Mouse (Mus musculus) brain, adult 10 weeks (tissue): ENCODE results near the gene 1700001P01Rik. TPM values are rescaled to one million over a fixed set of nuclear protein-coding genes. Genes with fewer than 3 reads are reported as not detected.

Source experiments
- polyA plus RNA-seq: library from polyadenylated mRNA; stranded (reverse); fragments of 350-450 nt; fragmentation: Illumina TruSeq; extraction: RNeasy Lipid Tissue Mini Kit (QIAGEN cat#74804); gene quantifications from one replicate; pipeline ENCODE4 v1.2.3, GENCODE M21; 2015; ENCODE audit warnings: low read depth, low replicate concordance

1700001P01Rik gene
- 0.92 TPM for polyA plus RNA-seq

GRCm38 (mm10) chr11:97775808-97776496, at the start of gene 1700001P01Rik:
Gene 1700001P01Rik, minus strand, starts transcription at chr11:97775918.

GRCm38 (mm10) chr11:97798782-97799145, 23.0 kb upstream of the 1700001P01Rik start, which contains the start of gene Lasp1:
Gene Lasp1, plus strand, starts transcription at chr11:97799000.

GRCm38 (mm10) chr11:97781832-97782563, 6.3 kb upstream of the 1700001P01Rik start, which contains the start of gene Rpl23:
Gene Rpl23, minus strand, starts transcription at chr11:97782437.

GRCm38 (mm10) chr11:97766154-97766881, 9.4 kb downstream of the 1700001P01Rik start, which contains the start of gene Cwc25:
Gene Cwc25, minus strand, starts transcription at chr11:97766556.

GRCm38 (mm10) chr11:97744063-97744717, 31.5 kb downstream of the 1700001P01Rik start, which contains the start of gene Pip4k2b:
Gene Pip4k2b, minus strand, starts transcription at chr11:97744704.

Other genes with a start within 250 kb of the 1700001P01Rik start
- gene Srcin1, start 199.7 kb downstream of the 1700001P01Rik start, polyA plus RNA-seq, result 109 TPM
- gene Epop, start 146.2 kb downstream of the 1700001P01Rik start, polyA plus RNA-seq, result 46.9 TPM
- 50.7 TPM for gene Mllt6, start 112.5 kb downstream of the 1700001P01Rik start, polyA plus RNA-seq
- gene Cisd3, start 90.1 kb downstream of the 1700001P01Rik start, polyA plus RNA-seq, result 74.5 TPM
- 28.3 TPM for gene Pcgf2, start 75.4 kb downstream of the 1700001P01Rik start, polyA plus RNA-seq
- gene Psmb3, start 72.5 kb downstream of the 1700001P01Rik start, polyA plus RNA-seq, result 222 TPM
- 77.9 TPM for gene Pip4k2b, start 31.2 kb downstream of the 1700001P01Rik start, polyA plus RNA-seq
- 11.9 TPM for gene Cwc25, start 9.4 kb downstream of the 1700001P01Rik start, polyA plus RNA-seq
- 513 TPM for gene Rpl23, start 6.5 kb upstream of the 1700001P01Rik start, polyA plus RNA-seq
- 94.8 TPM for gene Lasp1, start 23.1 kb upstream of the 1700001P01Rik start, polyA plus RNA-seq
- gene B230217C12Rik, start 64.9 kb upstream of the 1700001P01Rik start, polyA plus RNA-seq, result 102 TPM
- 2.6 TPM for gene Fbxo47, start 108.2 kb upstream of the 1700001P01Rik start, polyA plus RNA-seq
- gene Plxdc1, start 210.5 kb upstream of the 1700001P01Rik start, polyA plus RNA-seq, result 25.0 TPM
- gene Arl5c, start 220.3 kb upstream of the 1700001P01Rik start, polyA plus RNA-seq, result 3.8 TPM
- gene Cacnb1, start 247.1 kb upstream of the 1700001P01Rik start, polyA plus RNA-seq, result 89.6 TPM